Mouse (Mus musculus) bone marrow macrophage, adult 2 months (primary cell): Measurements from ENCODE around the gene Sphk1.

ENCODE experiments used
- CTCF ChIP-seq: IDR thresholded peaks from 2 replicates; pipeline ENCODE4 v1.5.1; 2012; ENCODE audit warnings: low read depth, mild to moderate bottlenecking, low read length, moderate library complexity
- POLR2A ChIP-seq: IDR thresholded peaks from 2 replicates; pipeline ENCODE4 v1.6.1; 2012; ENCODE audit warnings: mild to moderate bottlenecking, low read depth, low read length, borderline replicate concordance

GRCm38 (mm10) chr11:116556308-116556707, 25.6 kb downstream of the Sphk1 start:
- TF ChIP-seq POLR2A, result no peak
- TF ChIP-seq CTCF, result no peak
